Mouse (Mus musculus) heart, embryonic 11.5 days (tissue): ENCODE data around the gene Nudt9. TPM values are rescaled to one million over a fixed set of nuclear protein-coding genes. Genes with fewer than 3 reads are reported as not detected.
A peak's percentile ranks its signal among the peaks of the same experiment; 100 is the strongest.

Source experiments
- ATAC-seq: fragments of 200-750 bp; cut with Nextera tagmentation; replicated peaks from 2 replicates; pipeline ENCODE4 v1.8.0; 2017; ENCODE audit warnings: moderate library complexity; ENCODE audit not compliant: insufficient number of reproducible peaks, low FRiP score, low TSS enrichment
- H3K27ac ChIP-seq: fragments of 300-500 bp; sonication (generic); 2 replicates; pipeline ENCODE4 v1.5.1; 2014; ENCODE audit warnings: mild to moderate bottlenecking, low read depth, low read length
- H3K27me3 ChIP-seq: fragments of 300-500 bp; sonication (generic); 2 replicates; pipeline ENCODE4 v1.6.1; 2014; ENCODE audit warnings: mild to moderate bottlenecking, low read length, mixed read lengths; ENCODE audit not compliant: control insufficient read depth, insufficient read depth
- H3K36me3 ChIP-seq: fragments of 300-500 bp; sonication (generic); 2 replicates; pipeline ENCODE4 v1.6.1; 2014; ENCODE audit warnings: mild to moderate bottlenecking, low read length, moderate library complexity, mixed read lengths; ENCODE audit not compliant: control insufficient read depth, insufficient read depth
- H3K4me1 ChIP-seq: fragments of 300-500 bp; sonication (generic); 2 replicates; pipeline ENCODE4 v1.6.1; 2014; ENCODE audit warnings: low read length; ENCODE audit not compliant: control insufficient read depth, insufficient read depth
- H3K4me2 ChIP-seq: fragments of 300-500 bp; sonication (generic); 2 replicates; pipeline ENCODE4 v1.6.1; 2014; ENCODE audit warnings: mild to moderate bottlenecking, moderate library complexity
- H3K4me3 ChIP-seq: fragments of 300-500 bp; sonication (generic); 2 replicates; pipeline ENCODE4 v1.5.1; 2014; ENCODE audit warnings: low read depth, low read length
- H3K9ac ChIP-seq: fragments of 300-500 bp; sonication (generic); 2 replicates; pipeline ENCODE4 v1.6.1; 2014; ENCODE audit warnings: mild to moderate bottlenecking, low read depth, low read length, moderate library complexity
- H3K9me3 ChIP-seq: fragments of 300-500 bp; sonication (generic); replicated peaks from 2 replicates; pipeline ENCODE4 v1.6.1; 2016; ENCODE audit warnings: low read length; ENCODE audit not compliant: control insufficient read depth
- WGBS: fragments of 180-500 bp; shearing (Covaris S2); extraction: QIAGEN DNeasy Blood & Tissue Kit; methylation state at CpG from one replicate; pipeline ENCODE4 v1.1.7; 2014; ENCODE audit not compliant: insufficient replicate concordance; 5-methylcytosine and 5-hydroxymethylcytosine counted together
- polyA plus RNA-seq: library from polyadenylated mRNA; unstranded; fragments of >200 nt; fragmentation: Nextera tagmentation; extraction: Ambion mirVana; gene quantifications from 2 replicates; pipeline ENCODE4 v1.2.1, GENCODE M21; 2014

Nudt9 gene
- polyA plus RNA-seq, 1 experiment from 2014 or later = 51.8 TPM

- H3K9me3 ChIP-seq = no peaks in the 10 kb centered on the region
- H3K4me3 ChIP-seq = no peak overlapping the region
- 24% methylated on average over 17 of the region's 17 CpGs for WGBS
- peak overlapping the region; percentile 49 for H3K9ac ChIP-seq
- no peak overlapping the region for H3K27ac ChIP-seq
- peaks cover 15% of the 10 kb centered on the region for H3K4me1 ChIP-seq
- peak overlapping the region; percentile 50 for H3K4me2 ChIP-seq
- no peaks in the 10 kb centered on the region for H3K36me3 ChIP-seq
- ATAC-seq = no peak
- no peaks in the 10 kb centered on the region for H3K27me3 ChIP-seq
Observed at GRCm38 (mm10) chr5:104025245-104025854, 20.8 kb upstream of the Nudt9 start.

- no peaks in the 10 kb centered on the region; the same call in 1 of the 2 replicates for H3K4me1 ChIP-seq
- no peak for ATAC-seq
- no peak overlapping the region for H3K9ac ChIP-seq
- H3K36me3 ChIP-seq = no peaks in the 10 kb centered on the region
- no peak overlapping the region for H3K27ac ChIP-seq
- H3K9me3 ChIP-seq = no peaks in the 10 kb centered on the region
- 68% methylated on average over 2 of the region's 2 CpGs for WGBS
- no peaks in the 10 kb centered on the region for H3K27me3 ChIP-seq
- H3K4me3 ChIP-seq = no peak overlapping the region
- no peak overlapping the region for H3K4me2 ChIP-seq
Observed at GRCm38 (mm10) chr5:104032434-104033097, 13.5 kb upstream of the Nudt9 start.

GRCm38 (mm10) chr5:104035066-104035465 is 11.0 kb upstream of the Nudt9 start:
- H3K27me3 ChIP-seq = no peaks in the 10 kb centered on the region
- no peak overlapping the region for H3K4me3 ChIP-seq
- no peaks in the 10 kb centered on the region for H3K9me3 ChIP-seq
- no peak overlapping the region for H3K4me2 ChIP-seq
- no peak overlapping the region for H3K27ac ChIP-seq
- no peak overlapping the region for H3K9ac ChIP-seq
- no peaks in the 10 kb centered on the region for H3K36me3 ChIP-seq
- ATAC-seq = no peak
- no peaks in the 10 kb centered on the region for H3K4me1 ChIP-seq

- no peak overlapping the region for H3K4me3 ChIP-seq
- ATAC-seq = no peak
- H3K27me3 ChIP-seq = no peaks in the 10 kb centered on the region
- no peak overlapping the region for H3K4me2 ChIP-seq
- no peak overlapping the region for H3K27ac ChIP-seq
- no peaks in the 10 kb centered on the region for H3K9me3 ChIP-seq
- no peaks in the 10 kb centered on the region for H3K4me1 ChIP-seq
- no peaks in the 10 kb centered on the region for H3K36me3 ChIP-seq
- 36% methylated on average over 1 of the region's 1 CpGs for WGBS
- H3K9ac ChIP-seq = no peak overlapping the region
Observed at GRCm38 (mm10) chr5:104035824-104036223, 10.3 kb upstream of the Nudt9 start.

- Histone ChIP-seq H3K9me3 (no peaks in the 10 kb centered on the region), H3K27ac (no peak overlapping the region), H3K27me3 (no peaks in the 10 kb centered on the region), H3K9ac (no peak overlapping the region), H3K4me3 (no peak overlapping the region), H3K4me1 (no peaks in the 10 kb centered on the region), H3K36me3 (no peaks in the 10 kb centered on the region), H3K4me2 (no peak overlapping the region)
- ATAC-seq = no peak
- 82% methylated on average over 1 of the region's 1 CpGs for WGBS
Observed at GRCm38 (mm10) chr5:104036686-104037085, 9.4 kb upstream of the Nudt9 start.

GRCm38 (mm10) chr5:104039154-104039932 is 6.8 kb upstream of the Nudt9 start:
- Histone ChIP-seq H3K4me2 (no peak overlapping the region), H3K36me3 (no peaks in the 10 kb centered on the region), H3K4me3 (no peak overlapping the region), H3K27ac (no peak overlapping the region), H3K4me1 (peaks cover 9% of the 10 kb centered on the region; the same call in 1 of the 2 replicates), H3K27me3 (no peaks in the 10 kb centered on the region), H3K9me3 (no peaks in the 10 kb centered on the region), H3K9ac (no peak overlapping the region)
- no peak for ATAC-seq
- 61% methylated on average over 6 of the region's 6 CpGs for WGBS

GRCm38 (mm10) chr5:104042906-104043305 is 3.2 kb upstream of the Nudt9 start:
- 91% methylated on average over 2 of the region's 2 CpGs for WGBS
- Histone ChIP-seq H3K4me3 (no peak overlapping the region), H3K27ac (no peak overlapping the region), H3K27me3 (no peaks in the 10 kb centered on the region), H3K4me1 (peaks cover 13% of the 10 kb centered on the region; the same call in 1 of the 2 replicates), H3K4me2 (no peak overlapping the region), H3K9me3 (no peaks in the 10 kb centered on the region), H3K9ac (no peak overlapping the region), H3K36me3 (no peaks in the 10 kb centered on the region)
- ATAC-seq = no peak

- no peak overlapping the region for H3K4me3 ChIP-seq
- H3K4me1 ChIP-seq = peaks cover 15% of the 10 kb centered on the region; the same call in 1 of the 2 replicates
- H3K9me3 ChIP-seq = no peaks in the 10 kb centered on the region
- H3K27me3 ChIP-seq = no peaks in the 10 kb centered on the region
- no peaks in the 10 kb centered on the region for H3K36me3 ChIP-seq
- no peak for ATAC-seq
- no peak overlapping the region for H3K9ac ChIP-seq
- WGBS = 23% methylated on average over 2 of the region's 2 CpGs
- no peak overlapping the region for H3K4me2 ChIP-seq
- no peak overlapping the region for H3K27ac ChIP-seq
Observed at GRCm38 (mm10) chr5:104043704-104044103, 2.4 kb upstream of the Nudt9 start.
